Mouse (Mus musculus): ENCODE results near the gene Myo19.

The Myo19 gene

DNA sequence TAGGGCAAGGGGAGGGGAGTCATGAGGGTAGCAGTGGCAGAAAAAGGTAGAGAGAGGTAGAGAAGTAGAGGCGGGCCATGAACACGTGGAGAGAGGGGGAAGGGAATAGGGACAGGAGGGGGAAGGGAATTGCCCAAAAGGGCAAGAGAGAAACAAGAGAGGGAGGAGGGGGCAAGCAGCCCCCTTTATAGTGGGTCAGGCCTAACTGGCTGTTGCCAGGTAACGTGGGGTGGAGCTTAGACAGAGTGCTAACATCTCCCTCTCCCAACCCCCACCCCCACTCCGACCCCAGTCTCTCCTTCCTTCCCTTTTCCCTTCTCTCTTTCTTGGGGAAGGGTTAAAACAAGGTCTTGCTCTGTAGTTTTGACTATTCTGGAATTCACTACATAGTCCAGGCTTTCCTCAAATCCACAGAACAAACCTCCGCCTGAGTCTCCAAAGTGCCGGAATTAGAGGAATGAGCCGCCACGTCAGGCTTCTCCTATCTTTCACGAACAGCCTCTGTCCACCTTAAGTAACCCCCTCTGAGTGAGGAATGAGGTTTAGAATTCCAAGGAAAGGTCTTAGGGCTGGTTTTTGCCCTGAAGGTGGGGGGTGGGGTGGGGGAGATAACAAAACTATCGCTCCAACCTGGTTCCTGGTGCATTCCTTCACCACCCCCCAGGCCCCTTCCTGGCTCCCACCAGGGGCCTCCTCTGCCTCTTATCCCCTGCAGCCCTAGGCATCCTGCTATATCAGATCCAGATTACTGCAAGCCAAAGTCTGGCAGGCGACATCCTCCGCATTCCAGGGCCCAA lies 64.9 kb downstream of the Myo19 start:
- in situ Hi-C loops (cut with MboI, MseI), result no loop called here

DNA sequence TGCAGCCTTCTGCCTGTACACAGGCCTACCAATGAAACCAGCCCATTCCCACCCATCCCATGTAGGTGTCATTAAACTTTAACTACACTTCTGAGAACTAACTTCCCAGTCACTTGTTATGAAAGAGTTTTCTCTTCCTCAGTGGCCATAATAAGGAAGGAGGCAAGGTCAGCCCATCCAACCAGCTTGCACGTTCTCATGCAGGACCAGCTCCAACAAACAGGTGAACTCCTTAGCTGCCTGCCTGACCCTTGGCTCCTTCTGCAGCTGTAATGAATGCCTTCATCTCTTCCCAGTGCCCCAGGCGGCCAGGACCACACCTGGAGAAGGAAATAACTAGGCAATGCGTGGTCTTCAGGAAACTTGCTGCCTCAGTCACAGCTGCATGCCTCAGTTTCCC lies 65.9 kb downstream of the Myo19 start:
- in situ Hi-C loops (cut with MboI, MseI), result no loop called here

DNA sequence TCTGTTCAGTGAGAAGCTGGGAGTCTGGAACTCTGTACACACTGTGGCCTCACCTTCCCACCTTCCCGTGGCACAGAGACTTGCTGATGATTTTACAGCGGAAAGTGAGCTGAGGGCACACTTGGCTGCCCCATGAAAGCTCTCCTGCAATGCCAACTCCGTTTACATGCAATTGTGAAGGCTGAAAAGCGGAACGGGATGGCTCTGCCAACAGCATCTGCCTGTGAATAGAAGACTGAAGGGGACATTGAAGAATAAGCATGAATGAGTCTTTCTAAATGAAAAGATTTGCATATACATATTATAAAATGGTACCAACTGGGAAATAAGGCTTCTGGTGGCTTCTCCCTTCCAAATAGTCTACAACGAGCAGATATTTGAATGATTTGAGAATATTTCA lies 67.3 kb downstream of the Myo19 start:
- in situ Hi-C loops (cut with MboI, MseI), result no loop called here

DNA sequence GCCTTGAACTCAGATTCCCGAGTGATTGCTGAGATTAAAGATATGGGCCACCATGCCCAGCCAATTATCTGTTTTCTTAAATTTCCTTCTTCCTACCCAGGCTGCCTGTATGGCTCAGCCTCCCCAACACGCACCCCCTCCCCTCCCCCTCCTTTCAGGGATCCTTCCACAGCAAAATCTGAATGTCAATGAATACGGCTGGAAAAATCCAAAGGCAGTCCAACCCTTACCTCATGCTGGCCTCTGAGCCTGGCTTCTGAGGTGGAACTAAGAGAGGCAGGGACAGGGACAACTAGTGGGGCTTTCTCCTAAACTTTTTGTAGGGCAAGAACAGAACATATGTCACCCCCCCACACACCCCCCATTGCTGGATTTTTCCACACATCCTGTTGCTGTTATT lies 68.2 kb downstream of the Myo19 start:
- in situ Hi-C loops (cut with MboI, MseI), result no loop called here

DNA sequence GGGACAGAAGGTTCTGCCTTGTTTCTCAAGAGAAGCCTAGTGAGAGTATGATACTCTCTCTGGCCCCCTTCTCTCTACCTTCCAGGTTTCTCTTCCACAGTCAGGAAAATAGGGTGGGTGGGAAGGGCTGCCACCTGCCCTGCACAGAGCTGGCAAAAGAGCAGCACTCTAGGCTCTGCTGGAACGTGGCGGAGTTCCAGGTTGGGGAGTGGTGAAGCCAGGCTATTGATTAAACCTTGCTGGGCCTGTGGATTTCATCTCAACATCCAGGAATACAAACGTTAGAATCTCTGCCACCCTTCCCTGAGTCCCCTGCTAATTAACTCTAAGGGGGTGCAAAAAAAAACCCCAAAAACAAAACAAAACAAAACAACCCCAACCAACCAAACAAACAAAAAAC lies 68.6 kb downstream of the Myo19 start:
- in situ Hi-C loops (cut with MboI, MseI), result no loop called here

DNA sequence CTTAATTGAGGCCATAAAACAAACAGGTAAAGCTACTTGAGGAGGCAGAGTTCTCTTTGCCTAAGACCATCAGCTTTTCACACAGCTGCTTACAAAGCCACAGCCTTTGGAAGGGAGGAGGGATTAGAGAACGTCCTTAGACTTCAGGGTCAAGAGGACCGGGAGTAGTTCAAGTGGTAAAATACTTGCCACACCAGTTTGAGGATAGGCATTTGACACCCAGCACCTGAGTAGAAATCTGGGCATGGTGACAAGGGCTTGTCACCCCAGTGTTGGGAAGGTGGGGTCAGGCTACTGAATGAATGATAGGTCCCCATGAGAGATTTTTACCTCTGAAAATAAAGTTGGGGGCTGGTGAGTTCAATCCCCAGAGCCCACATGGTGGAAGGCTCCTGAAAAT lies 72.7 kb downstream of the Myo19 start:
- in situ Hi-C loops (cut with MboI, MseI), result no loop called here

DNA sequence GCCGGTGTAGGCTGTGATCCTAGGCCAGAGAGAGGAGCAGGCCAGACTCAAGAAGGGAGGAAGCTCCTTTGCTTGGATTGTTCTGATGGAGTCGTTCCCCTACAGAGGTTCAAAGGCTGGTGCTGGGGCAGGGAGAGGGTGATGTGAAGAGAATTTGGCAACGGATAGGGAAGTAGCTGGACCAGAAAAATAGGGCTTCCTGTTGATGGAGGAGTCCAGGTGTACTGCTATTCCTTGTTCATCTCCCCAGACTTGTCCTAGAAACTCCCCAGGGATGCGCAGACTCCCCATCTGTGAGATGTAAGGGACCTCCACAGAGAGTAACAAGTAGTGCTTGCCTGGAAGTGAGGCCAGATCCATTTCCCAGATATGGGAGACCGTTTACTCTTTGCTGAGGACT lies 76.5 kb downstream of the Myo19 start:
- in situ Hi-C loops (cut with MboI, MseI), result no loop called here

DNA sequence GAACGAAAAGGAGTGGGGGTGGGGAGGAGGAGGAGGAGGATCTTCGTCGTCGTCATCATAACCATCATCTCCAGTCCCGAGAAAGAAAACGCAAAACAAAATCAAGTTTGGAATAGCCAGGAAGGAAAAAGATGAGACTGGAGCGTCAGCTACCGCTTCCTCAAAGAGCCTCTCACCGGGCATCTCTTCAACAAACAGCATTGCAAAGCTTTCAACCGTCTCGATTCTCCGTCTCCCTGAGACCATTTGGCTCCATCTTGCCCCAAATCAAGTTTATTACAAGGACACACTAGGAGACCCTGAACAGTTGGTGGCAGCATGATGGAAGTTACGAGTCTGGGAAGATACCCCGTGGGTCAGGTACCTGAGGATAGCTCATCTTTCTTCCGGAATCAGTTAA lies 77.2 kb downstream of the Myo19 start:
- in situ Hi-C loops (cut with MboI, MseI), result no loop called here

DNA sequence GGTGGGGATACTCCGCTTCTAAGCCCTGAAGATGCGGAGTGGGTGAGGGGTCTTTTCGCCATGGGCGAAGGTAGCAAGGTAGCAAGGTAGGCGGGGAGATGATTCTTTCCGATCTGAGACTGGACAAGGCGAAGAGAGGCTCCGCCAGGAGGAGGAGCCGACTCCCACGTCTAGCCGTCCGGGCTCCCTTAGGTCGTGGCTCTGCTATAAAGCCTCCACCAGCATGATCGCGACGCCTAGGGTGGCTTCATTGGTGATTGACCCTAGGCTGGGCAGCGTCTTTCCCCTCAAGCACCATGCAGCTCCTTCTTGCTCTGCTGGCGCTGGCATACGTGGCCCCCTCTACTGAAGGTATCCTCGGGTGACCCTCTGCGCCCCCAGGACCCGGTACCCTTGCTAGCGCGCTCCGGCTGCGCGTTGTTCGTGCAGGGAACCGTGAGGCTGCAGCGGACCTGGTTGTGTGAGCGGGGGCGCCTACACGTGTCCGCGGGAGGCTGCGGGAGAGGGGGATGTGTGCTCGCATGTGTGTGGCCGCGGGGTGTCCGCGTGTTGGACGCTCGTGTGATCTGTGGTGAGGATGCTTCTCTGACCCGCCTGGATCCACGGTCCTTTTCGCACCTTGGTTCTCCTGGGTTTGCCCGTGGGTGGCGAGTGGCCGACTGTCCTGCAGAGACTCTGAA lies 77.8 kb downstream of the Myo19 start, which contains the start of gene Car4:
TSS of gene Car4 (plus strand) at position 196 of the 680 bp plus-strand sequence.
- in situ Hi-C loops (cut with MboI, MseI), result no loop called here

DNA sequence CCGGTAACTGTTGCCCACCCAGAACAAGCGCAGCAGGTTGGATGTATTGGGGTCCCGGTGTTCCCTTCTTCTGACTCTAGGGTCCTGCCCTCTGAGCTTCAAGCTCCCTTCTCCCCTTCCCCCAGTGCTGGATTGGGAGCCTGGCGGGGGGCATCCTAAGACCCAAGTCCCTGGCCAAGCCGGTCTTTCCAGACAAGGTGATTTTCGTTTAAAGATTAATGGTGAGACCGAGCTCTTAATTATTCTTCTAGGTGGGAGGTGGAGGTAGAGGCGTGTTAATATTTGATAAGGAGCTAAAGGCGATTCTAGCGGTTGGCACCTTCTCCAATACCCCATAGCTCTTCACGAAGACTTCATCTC lies 78.3 kb downstream of the Myo19 start:
- in situ Hi-C loops (cut with MboI, MseI), result no loop called here

DNA sequence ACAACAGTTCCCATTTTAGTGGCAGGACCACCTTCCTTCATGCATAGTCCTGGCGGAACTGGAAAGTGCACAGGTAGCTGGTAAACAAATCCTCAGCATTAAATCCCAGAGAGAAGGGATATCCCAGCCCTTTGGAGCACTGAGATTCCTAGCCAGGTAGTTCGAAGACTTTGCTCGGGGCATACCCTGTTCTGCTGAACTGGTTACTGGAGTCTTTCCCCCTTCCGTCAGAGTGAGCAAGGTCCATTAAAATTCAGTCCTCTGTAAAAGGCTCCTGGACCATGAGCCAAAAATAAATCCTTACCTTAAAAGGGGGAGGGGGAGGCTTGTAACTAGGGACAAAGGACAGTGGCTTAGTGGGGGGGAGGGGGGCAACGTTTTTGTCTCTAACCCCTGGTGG lies 79.2 kb downstream of the Myo19 start:
- in situ Hi-C loops (cut with MboI, MseI), result no loop called here

DNA sequence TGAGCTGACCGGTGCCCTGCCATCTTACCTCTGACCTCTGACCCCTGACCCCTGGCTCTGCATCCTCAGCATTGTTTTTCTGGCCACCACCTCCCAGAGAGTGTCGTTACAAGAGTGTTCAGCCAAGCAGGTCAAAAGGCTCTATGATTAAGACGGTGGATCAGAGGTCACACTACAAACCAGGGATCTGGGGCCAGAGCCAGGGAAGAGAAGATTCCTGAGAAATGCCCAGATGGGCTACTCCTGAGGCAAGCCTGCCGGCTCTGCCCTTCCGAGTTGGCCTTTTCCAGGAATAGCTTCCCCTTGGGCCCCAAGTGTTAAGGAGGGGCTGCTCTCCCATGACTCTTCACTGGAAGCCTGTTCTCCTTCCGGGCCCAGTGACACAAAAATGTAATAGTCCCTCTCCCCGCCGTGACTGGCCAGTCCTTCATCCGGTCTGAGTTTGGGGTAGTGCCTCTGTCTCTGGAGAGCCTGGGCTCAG lies 79.8 kb downstream of the Myo19 start:
- in situ Hi-C loops (cut with MboI, MseI), result no loop called here

DNA sequence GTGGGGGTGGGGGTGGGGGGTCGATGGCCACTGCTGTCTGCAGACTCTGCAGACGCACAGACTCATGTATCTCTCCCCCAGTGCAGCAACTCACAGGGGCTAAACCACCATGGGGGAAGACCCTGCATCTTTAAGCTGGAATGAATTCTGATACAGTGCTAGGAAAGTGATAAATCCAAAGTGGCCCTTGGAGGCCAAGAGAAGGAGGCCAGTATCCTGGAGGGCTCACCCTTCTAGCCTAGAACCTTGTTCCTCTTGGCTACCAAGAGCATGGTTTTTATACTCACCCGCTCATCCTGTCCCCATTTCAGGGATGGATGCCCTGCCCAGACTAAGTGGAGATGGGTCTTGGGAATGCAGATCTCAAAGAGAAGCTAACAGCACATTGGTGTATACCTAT lies 80.3 kb downstream of the Myo19 start:
- in situ Hi-C loops (cut with MboI, MseI), result no loop called here

DNA sequence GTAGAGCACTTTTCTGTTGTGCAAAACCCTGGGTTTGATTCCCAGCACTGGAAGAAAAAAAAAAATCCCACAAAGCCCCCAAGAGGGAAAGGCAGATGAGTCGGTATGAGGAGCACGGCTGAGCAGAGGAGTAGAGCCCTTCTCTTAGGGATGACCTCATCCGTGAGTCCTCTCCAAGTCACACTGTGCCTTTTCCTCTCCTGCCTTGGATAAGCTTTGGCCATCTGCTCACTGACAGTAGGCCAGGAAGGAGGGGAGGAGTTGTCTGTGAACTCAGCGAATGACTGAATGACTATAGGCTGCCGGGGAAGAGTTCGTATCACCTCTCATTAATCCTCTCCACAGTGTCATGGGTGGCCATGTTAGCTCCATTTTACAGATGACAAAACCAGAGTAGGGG lies 80.8 kb downstream of the Myo19 start:
- in situ Hi-C loops (cut with MboI, MseI), result no loop called here
